Mouse (Mus musculus) neural tube, embryonic 10.5 days (tissue): ENCODE measurements at regions not wholly inside any gene's neighbourhood (a gene's known extent, or its start where the extent isn't known, plus 50 kb on each side); places are given as distances from the start of the nearest gene placed in this dataset.
"Not testable (repeated sequence)": the region's sequence is repeated elsewhere in the genome, so short reads cannot be mapped to it uniquely, and the experiment has no call there.

Experiments used
- DNase-seq: peaks from one replicate; pipeline ENCODE4 v3.0.0-alpha.2; 2017; ENCODE audit warnings: low spot score; ENCODE audit errors: extremely low spot score

DNA sequence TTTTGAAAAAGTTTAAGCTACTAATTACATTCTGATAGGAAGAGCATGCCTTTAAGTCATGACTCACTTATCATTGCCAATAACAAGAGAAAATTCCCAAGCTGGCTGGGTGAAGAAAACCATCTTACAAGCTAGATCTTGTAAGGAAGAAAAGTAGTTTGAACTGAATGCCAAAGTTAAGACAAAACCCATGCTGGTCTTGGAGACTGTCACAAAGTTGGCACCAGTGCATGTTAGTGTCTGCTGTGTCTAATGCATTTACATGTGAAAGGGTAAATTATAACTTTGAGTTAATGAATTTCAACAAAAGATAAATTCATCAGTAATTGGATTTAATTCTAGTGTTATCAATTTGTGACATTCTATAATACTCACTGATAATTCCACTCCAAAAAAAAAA lies 533.6 kb upstream of the Fam241a start:
- no peak for DNase-seq

DNA sequence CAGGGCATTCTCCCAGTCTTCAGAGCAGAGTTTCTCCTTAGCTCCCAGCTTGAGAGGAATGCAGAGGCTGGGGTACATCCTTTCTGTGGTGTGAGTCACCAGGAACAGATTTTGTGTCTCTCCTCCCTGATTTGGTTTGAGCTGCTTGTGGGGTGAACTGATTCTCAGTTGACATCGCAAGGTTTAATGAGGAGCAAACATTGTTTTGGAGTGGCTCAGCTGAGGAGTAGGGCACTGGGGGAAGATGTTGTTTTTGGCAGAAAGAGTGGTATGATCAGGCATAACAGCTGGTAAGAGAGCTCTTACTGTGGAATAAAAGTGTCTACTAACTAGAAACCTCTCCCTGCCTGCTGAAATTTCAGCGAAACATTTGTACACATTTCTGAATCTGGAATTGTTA lies 519.4 kb upstream of the Fam241a start:
- DNase-seq: no peak

DNA sequence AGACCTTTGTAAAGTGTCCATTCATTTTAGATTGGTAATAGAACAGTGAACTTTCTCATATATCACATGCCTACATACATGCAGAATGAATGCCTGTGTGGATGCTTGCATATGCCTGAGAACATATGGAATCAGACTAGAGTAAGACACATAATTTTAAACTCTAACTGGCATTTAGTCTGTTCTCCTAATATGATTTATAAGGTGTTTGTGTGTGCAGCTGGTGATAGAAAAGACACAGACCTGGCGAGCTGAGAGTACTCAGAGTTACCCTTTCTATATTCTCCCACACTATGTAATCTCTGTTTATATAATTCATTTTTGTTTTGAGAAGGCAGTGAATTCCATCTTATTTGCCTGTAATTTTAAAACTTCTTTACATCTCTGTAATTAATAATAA lies 517.4 kb upstream of the Fam241a start:
- DNase-seq: no peak

DNA sequence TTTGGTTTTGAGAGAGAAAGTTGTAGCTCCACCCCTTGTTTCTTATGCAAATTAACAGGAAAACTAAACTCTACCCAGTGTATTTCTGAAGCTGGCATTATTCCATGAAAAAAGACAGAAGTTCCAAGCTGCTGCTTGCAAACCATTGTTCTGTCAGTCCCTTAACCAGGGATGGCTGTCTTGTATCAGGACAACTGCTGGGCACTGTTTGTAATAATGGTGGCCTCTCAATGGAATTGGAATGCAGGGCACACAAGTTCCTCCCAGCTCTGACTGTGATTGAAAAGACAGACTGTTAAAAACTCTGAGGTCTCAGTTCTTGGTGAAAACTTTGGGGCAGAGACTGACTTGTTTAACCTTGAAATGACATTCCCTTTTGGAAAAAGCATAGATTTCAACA lies 516.0 kb upstream of the Fam241a start:
- no peak for DNase-seq

DNA sequence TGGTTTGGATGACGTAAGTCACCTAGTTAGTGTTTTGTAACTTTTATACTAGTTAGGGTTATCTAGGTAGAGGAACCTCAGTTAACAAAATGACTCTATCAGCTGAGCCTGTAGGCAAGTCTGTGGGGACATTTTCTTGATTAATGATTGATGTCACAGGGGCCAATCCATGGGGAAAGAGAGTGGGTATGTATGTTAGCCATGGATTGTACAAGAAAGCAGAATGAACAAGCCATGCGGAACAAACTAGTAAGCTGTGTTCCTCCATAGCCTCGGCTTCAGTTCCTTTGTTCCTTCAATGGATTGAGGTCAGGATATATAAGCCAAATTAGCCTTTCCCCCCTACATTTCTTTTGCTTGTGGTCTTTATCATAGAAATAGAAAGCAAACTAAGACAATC lies 498.7 kb upstream of the Fam241a start:
- no peak for DNase-seq

DNA sequence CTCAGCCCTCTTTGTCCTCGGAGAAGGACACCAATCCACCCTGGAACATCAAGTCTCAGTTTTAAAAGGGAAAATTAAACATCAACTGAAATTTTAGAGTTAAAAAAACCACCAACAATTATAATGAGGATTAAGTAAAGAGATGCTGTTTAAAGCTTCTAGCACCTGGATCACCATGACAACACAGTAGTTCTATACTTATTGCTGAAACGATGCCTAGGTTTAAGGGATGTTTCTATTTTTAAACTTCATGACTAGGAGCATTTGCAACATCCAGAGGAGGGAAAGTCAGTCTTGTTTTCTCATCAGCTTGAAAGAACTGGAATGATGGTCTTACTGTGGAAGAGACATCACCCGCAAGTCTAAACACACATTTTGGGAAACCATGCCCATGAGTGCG lies 484.5 kb upstream of the Fam241a start:
- no peak for DNase-seq

DNA sequence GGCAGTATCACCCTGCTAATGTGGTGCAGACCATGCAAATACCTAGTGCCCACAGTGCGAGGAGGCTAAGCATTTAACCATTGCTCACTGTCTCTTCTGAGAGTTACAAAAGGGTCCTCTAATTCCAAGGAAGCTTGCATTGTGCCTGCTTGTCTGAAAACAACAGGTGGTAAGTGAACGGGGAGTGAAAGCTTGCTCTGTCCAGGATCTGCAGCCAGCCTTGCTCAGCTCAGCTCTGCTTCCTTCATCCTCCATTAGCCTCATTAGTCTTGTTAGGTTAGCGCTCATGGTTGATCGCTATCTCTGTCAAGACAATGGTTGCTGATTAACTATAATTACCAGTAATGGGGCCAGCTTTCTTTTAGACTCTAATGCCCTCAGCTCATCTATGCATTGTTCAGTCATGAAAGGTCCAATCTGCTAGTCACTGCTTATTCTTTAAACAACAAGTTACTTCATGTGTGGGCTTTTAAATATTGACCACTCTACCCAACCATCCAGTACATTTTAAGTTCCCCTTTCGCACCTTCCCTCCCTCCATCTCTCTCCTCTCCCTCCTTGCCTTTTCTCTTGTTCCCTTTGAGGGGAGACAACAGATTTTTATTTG lies 473.5 kb upstream of the Fam241a start:
- no peak for DNase-seq

DNA sequence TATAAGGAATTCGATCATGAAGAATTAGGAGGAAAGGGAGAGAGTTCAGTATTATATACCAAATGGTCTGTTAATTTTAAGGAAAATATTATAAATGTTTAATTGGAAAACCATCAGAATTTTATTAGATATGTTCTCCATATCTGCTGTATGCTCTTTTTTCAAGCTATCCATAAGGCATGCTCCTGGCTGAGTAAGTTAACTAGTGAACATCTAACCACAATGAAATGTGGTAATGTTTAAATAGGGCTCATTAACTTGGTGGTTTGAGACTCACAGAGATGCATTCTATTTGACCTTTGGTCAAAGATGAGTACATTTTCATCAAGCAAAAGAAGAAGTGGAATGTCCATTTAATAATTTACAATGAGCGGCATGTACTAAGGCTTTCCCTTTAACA lies 466.2 kb upstream of the Fam241a start:
- DNase-seq: no peak

DNA sequence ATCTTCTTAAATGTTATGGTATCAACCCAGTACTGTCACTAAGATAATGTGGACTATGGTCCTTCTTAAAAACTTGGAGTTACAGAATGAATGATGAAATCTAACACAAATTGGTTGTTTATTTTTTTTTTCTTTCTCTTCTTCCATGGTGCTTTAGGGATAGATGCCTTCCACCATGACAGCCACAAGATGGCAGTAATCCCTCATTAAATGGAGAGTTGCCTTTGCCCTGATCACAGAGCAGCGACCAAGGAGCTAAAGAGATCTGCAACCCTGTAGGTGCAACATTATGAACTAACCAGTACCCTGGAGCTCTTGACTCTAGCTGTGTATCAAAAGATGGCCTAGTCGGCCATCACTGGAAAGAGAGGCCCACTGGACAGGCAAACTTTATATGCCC lies 453.0 kb upstream of the Fam241a start:
- not testable (repeated sequence) for DNase-seq

DNA sequence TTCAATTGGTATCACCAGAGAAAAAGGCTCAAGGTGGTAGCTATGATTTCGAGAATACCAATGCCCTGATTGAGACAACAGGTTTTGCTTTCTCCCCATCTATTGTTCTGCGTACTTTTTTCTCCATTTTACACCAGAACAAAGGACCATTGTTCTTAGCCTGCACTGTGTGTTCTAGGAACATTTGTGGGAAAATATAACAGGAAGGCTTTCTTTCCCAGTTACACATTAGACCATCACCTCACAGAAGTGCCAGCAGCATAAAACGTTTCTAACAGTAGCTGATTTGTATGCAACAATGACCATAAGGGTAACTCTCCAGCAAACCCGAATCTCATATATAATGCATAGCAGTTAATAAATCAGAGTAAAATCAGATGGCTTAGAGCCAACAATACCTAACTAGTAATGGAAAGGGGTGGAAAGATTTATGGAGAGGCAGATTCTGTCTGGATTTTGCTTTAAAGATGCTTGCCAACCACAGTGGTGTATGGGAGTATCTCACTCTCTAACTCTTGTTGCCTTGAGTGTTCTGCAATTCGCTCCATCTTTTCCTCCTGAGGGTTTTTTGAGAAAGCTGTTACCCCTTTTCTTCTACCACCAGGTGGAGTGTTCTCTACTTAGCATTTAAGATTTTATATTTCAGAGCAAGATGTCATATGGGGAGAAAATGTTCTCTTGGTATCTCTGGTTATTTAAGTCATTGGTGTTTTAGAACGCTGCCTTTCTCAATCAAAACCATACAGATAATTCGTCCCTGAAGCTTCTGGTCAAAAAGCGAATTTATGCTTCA lies 451.9 kb upstream of the Fam241a start:
- no peak for DNase-seq

DNA sequence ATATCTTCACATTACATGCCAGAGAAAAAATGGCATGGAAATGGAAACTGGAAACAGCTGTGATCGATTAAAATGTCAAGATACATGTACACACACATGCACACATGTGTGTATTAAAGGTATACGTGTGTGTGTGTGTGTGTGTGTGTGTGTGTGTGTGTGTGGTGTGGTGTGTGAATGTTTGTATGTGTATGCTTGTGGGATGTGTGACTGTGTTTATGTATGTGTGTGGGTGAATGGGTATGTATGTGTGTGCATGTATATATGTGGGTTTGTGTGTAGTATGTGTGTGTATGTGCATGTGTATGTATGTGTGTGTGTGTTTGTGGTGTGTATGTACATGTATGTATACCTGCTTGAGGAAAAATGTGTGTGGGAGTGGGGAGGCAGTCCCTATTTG lies 441.4 kb upstream of the Fam241a start:
- DNase-seq: no peak

DNA sequence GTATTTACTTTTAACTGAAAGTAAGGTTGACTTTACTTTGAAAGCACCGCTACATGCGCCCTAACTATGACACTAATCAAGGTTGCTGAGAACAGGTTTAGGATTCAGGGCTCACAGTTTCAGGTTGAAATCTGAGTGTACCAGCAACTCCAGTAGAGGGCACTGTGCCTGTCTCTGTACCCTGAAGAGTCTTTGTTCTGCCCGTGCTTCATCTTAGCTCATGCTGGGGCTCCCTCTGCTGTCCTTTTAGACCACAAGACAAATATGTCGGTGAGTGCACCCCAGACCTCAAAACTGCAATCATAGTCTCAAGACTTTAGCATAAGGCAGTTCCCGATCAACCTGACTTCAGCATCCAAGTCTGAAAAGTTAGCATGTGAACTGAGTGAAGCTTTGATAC lies 440.9 kb upstream of the Fam241a start:
- peak; percentile 71 for DNase-seq

DNA sequence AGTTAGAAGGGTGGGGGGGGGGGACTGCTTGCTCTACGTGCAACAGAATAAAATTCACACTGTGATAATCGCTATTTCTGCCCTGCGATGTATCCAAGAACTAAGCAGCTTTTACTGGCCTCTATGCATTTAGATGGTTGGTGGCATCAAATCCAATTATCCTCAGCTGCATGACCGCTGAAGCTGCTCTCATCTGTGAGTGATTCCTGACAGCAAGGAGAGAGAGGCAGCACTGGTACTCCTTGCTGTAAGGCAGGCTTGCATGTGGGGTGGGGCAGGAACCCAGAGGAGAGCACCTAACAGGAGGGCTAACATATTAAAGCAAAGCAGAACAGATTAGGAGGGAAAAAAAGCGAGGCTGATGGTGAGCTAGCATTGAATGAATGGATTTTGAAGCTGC lies 431.6 kb upstream of the Fam241a start:
- DNase-seq: no peak

DNA sequence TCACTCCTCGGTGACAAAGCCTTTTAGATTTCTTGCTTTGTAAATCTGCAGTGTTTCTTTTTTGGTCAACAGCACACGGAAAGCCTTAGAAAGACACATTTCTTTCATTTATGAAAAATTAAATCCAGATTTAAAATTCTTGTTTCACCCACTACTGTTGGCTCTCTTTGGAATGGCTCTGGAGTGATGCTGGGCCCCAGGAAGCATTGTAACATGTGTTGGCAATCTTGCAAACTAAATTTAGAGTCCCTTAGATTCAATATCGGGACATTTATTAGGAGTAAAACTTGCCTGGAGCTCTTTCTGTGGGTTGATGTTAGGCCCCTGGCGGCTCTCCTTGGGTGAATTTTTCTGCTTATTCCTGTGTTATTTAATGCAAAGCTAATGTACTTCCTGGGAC lies 405.2 kb upstream of the Fam241a start:
- DNase-seq: no peak

DNA sequence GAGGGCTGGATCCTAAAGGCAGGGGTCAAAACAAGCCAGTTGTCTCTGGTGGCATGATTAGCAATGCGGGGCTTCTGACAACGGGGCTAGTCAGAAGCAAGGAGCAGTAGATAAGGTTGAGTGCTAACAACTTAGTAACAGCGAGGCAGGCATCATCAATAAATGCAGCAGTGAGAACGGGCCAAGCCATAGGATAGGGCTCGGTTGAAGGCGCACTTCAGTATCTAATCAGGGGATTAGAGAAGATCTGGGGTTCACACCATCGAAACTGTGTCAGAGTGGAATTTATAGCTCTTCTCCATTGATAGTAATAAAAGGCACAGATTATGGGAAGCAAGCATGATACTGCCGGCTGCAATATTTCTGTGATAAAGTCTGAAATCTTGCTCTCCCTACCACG lies 402.0 kb upstream of the Fam241a start:
- no peak for DNase-seq

DNA sequence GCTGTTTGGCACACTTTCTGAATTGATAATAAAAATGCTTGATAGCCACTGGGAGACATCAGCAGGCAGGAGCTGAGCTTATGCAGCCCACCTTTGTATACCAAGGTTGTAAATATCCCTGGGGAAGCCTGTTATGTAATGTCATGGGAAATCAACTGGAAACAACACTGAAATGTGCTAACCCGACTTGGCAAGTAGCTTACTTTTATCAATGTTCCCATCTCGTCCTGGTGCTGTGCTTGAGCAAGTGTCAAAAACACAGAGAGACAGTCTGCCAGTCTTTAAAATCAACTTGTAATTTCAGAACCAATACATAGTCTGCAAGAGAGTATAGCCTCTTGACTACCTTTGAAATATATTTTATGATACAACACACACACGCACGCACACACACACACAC lies 391.7 kb upstream of the Fam241a start:
- DNase-seq: no peak

DNA sequence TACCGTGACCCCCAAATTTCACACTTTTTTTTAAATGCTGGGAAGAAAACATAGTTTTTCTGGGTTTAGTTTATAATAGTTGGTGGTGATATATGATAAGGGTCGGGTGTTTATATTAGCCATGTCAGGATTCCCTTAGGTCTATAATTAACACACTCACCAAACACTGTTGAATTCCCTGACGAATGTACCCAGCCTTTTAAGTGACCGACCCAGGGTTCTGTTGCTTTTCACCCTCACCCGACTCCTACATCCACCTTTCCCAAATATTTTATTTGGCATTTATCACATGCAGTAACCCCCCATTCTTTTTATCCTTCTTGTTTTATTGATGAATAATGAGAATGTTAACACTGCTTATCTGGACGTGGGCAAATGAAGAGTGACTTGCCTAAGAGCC lies 389.1 kb upstream of the Fam241a start:
- DNase-seq: no peak

DNA sequence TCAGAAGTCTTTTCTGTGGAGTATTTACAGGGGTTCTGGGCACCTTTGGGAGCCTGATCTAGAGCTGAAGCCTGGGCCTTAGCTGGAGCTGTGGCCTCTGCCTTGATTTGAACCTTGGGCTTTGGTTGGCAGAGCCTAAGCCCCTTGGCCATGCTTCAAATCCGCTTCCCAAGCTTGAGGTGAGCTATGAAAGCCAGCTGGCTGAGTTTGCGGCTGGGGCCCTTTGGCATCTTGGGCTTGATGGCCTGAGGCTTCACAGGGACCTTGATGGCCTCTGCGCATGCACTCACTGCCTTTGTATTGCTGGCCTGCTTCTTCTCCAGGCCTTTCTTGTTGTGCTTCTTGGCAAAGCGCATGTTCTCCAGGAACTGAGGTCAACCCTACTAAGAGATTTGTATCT lies 384.5 kb upstream of the Fam241a start:
- DNase-seq: no peak

DNA sequence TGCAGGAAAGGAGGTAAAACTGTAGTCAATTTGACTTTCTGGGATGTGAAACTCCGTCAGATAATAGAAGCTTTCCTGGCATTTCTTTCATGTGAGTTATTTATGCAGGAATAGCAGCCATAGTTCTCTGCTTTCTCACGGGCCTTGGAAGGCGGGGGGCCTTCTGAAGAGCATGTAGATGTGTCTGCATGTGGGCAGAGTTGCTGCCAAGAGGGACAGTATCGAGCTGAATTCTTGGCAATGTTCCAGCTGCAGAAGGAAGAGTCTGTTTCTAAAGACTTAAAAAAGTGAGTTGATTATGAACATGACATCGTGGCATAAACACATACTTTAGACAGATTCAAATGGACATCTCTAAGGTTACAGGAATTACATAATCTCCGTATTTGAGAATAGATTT lies 374.5 kb upstream of the Fam241a start:
- DNase-seq: no peak

DNA sequence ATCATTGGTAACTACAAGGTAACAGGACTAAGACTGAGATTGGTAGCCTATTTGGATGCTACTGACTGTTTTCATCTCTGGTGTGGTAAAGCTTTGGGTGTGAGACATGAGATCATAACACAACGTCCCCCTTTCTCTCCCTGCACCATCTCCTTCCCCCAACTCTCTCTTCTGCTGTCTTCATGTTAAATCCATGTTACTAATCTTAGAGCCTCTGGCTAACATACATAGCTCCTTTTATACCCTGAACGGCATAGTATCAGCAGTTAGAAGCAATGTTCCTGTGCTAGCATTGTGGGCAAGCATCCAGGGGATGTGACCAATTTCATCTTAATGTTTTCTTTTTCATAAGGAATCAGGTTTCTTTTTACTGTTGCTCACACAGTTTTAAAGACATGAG lies 365.1 kb upstream of the Fam241a start:
- no peak for DNase-seq

DNA sequence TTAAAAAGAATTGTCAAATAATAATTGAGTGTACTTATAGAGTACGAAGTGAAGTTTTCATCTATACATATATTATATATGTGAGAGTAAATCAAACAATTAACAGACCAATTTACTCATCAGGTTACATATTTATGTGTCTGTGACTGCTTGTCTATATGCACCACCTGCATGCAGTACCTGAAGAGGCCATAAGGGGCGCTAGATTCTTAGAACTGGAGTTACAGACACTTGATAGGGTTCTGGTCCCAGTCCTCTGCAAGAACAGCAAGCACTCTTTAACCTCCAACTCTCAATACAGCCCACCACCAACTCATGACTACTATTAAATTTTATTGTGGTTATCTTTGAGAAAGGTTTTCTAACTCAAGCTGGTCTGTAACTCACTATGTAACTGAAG lies 351.7 kb upstream of the Fam241a start:
- DNase-seq: no peak

DNA sequence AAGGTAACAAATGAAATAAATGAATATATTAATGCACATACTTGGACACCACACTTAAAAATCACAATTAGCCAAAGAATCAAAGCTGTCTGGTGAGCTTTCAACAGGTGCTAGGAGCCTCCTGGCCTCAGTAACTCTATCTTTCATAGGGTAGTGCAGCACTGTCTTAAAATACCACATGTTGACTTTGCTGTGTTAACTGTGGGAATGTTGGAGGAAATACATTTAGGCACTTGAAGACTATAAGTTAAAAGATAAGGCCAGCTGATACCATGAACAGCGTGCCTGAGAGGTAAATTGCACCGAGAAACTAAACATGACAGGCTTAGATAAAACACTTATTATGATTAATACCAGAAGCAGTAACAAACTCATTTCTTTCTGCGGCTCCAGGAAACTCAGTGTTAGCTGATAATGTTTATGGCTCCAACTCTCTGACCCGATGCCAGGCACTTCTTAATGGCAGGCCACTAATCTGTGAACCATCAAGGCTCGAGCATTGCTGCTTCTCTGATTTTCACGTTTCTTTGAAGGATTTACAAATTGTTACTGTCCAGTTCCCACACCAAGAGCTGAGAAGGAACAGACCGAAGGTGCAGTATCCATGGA lies 343.8 kb upstream of the Fam241a start:
- no peak for DNase-seq

DNA sequence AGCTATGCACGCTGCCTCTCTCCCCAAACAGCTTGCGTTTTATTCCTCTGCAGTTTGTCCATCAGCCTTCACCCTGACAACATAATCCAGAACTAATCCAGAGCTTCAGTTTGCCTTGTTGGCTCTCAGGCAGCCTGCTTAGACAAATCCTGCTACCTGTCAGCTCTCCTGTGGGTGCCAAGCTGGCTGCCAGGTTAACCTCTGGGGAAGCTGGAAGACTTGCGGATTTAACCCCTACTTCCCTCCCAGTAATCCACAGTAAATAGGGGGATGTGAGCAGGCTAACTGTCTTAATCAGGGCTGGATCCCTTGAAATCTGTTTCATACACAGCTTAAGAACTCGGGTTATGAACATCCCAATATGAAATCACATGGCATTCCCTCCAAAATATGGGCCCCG lies 334.3 kb upstream of the Fam241a start:
- DNase-seq: no peak
